Mouse (Mus musculus) limb, embryonic 13.5 days (tissue): ENCODE results near the gene Hoga1. TPM values are rescaled to one million over a fixed set of nuclear protein-coding genes. Genes with fewer than 3 reads are reported as not detected.
"Not testable (repeated sequence)": the region's sequence is repeated elsewhere in the genome, so short reads cannot be mapped to it uniquely, and the experiment has no call there.

Experiments used
- ATAC-seq: fragments of 200-750 bp; cut with Nextera tagmentation; 2 replicates; pipeline ENCODE4 v1.8.0; 2017; ENCODE audit warnings: low read depth, moderate number of reproducible peaks, moderate TSS enrichment; ENCODE audit not compliant: low FRiP score
- H3K27ac ChIP-seq: fragments of 300-500 bp; sonication (generic); 2 replicates; pipeline ENCODE4 v1.5.1; 2015; ENCODE audit warnings: inconsistent platforms, mild to moderate bottlenecking, moderate library complexity
- H3K27me3 ChIP-seq: fragments of 300-500 bp; sonication (generic); 2 replicates; pipeline ENCODE4 v1.6.1; 2015; ENCODE audit warnings: mild to moderate bottlenecking, inconsistent platforms
- H3K36me3 ChIP-seq: fragments of 300-500 bp; sonication (generic); 2 replicates; pipeline ENCODE4 v1.6.1; 2015; ENCODE audit warnings: inconsistent platforms, mild to moderate bottlenecking, moderate library complexity
- H3K4me1 ChIP-seq: fragments of 300-500 bp; sonication (generic); 2 replicates; pipeline ENCODE4 v1.6.1; 2015; ENCODE audit warnings: inconsistent platforms
- H3K4me2 ChIP-seq: fragments of 300-500 bp; sonication (generic); replicated peaks from 2 replicates; pipeline ENCODE4 v1.6.1; 2015; ENCODE audit warnings: inconsistent platforms, mild to moderate bottlenecking, moderate library complexity
- H3K4me3 ChIP-seq: fragments of 300-500 bp; sonication (generic); 2 replicates; pipeline ENCODE4 v1.5.1; 2015; ENCODE audit warnings: moderate library complexity, mild to moderate bottlenecking, inconsistent platforms
- H3K9ac ChIP-seq: fragments of 300-500 bp; sonication (generic); 2 replicates; pipeline ENCODE4 v1.6.1; 2015; ENCODE audit warnings: mild to moderate bottlenecking, inconsistent platforms
- H3K9me3 ChIP-seq: fragments of 300-500 bp; sonication (generic); 2 replicates; pipeline ENCODE4 v1.6.1; 2016; ENCODE audit warnings: inconsistent platforms
- WGBS: fragments of 180-500 bp; shearing (Covaris S2); methylation state at CpG from one replicate; pipeline ENCODE4 v1.1.7; 2015; 5-methylcytosine and 5-hydroxymethylcytosine counted together
- polyA plus RNA-seq: library from polyadenylated mRNA; unstranded; fragments of >200 nt; fragmentation: Nextera tagmentation; extraction: Ambion mirVana; gene quantifications from 2 replicates; pipeline ENCODE4 v1.2.1, GENCODE M21; 2015

Hoga1 gene
- polyA plus RNA-seq, 1 experiment from 2014 or later: 1.6 TPM

GRCm38 (mm10) chr19:42075992-42076391 is 30.6 kb downstream of the Hoga1 start:
- H3K4me2 ChIP-seq: no peak overlapping the region
- no peak overlapping the region for H3K27ac ChIP-seq
- H3K4me3 ChIP-seq: no peak overlapping the region
- no peak overlapping the region for H3K9ac ChIP-seq
- ATAC-seq: no peak
- H3K4me1 ChIP-seq: no peaks in the 10 kb centered on the region
- peaks cover 32% of the 10 kb centered on the region for H3K36me3 ChIP-seq
- H3K27me3 ChIP-seq: no peaks in the 10 kb centered on the region
- H3K9me3 ChIP-seq: no peaks in the 10 kb centered on the region
- WGBS: 92% methylated on average over 16 of the region's 16 CpGs

GRCm38 (mm10) chr19:42078566-42078965 is 33.2 kb downstream of the Hoga1 start:
- Histone ChIP-seq H3K4me1 (no peaks in the 10 kb centered on the region), H3K4me2 (no peak overlapping the region), H3K9ac (no peak overlapping the region), H3K27ac (no peak overlapping the region), H3K36me3 (peaks cover 32% of the 10 kb centered on the region), H3K9me3 (no peaks in the 10 kb centered on the region), H3K4me3 (no peak overlapping the region), H3K27me3 (no peaks in the 10 kb centered on the region)
- ATAC-seq: no peak
- 94% methylated on average over 8 of the region's 8 CpGs for WGBS

- ATAC-seq: no peak
- Histone ChIP-seq H3K4me1 (no peaks in the 10 kb centered on the region), H3K27ac (no peak overlapping the region), H3K9ac (no peak overlapping the region), H3K4me2 (no peak overlapping the region), H3K36me3 (peaks cover 32% of the 10 kb centered on the region), H3K4me3 (no peak overlapping the region), H3K27me3 (no peaks in the 10 kb centered on the region), H3K9me3 (no peaks in the 10 kb centered on the region)
- WGBS: 95% methylated on average over 12 of the region's 12 CpGs
Measured at GRCm38 (mm10) chr19:42079006-42079405, 33.6 kb downstream of the Hoga1 start.

GRCm38 (mm10) chr19:42079950-42080349 is 34.5 kb downstream of the Hoga1 start:
- Histone ChIP-seq H3K36me3 (peaks cover 32% of the 10 kb centered on the region), H3K9ac (no peak overlapping the region), H3K27ac (no peak overlapping the region), H3K4me1 (no peaks in the 10 kb centered on the region), H3K27me3 (no peaks in the 10 kb centered on the region), H3K4me2 (no peak overlapping the region), H3K4me3 (no peak overlapping the region), H3K9me3 (no peaks in the 10 kb centered on the region)
- WGBS: 83% methylated on average over 5 of the region's 5 CpGs
- no peak for ATAC-seq

GRCm38 (mm10) chr19:42080469-42080868 is 35.1 kb downstream of the Hoga1 start:
- peaks cover 26% of the 10 kb centered on the region for H3K36me3 ChIP-seq
- ATAC-seq: no peak
- H3K9ac ChIP-seq: no peak overlapping the region
- no peaks in the 10 kb centered on the region for H3K27me3 ChIP-seq
- H3K4me3 ChIP-seq: no peak overlapping the region
- H3K4me1 ChIP-seq: peaks cover 1% of the 10 kb centered on the region
- no peaks in the 10 kb centered on the region for H3K9me3 ChIP-seq
- 82% methylated on average over 11 of the region's 11 CpGs for WGBS
- no peak overlapping the region for H3K4me2 ChIP-seq
- H3K27ac ChIP-seq: no peak overlapping the region

- H3K36me3 ChIP-seq: peaks cover 15% of the 10 kb centered on the region
- not testable (repeated sequence) for H3K4me3 ChIP-seq, H3K9me3 ChIP-seq, H3K9ac ChIP-seq, H3K27ac ChIP-seq, H3K4me2 ChIP-seq, H3K4me1 ChIP-seq, H3K27me3 ChIP-seq, ATAC-seq
- 94% methylated on average over 5 of the region's 5 CpGs for WGBS
Measured at GRCm38 (mm10) chr19:42081613-42082012, 36.2 kb downstream of the Hoga1 start.

GRCm38 (mm10) chr19:42085690-42086089 is 40.3 kb downstream of the Hoga1 start:
- no peaks in the 10 kb centered on the region for H3K27me3 ChIP-seq
- H3K4me2 ChIP-seq: peak overlapping the region; percentile 84
- peak overlapping the region; percentile 77 for H3K4me3 ChIP-seq
- no peaks in the 10 kb centered on the region for H3K9me3 ChIP-seq
- no peaks in the 10 kb centered on the region for H3K36me3 ChIP-seq
- peaks cover 13% of the 10 kb centered on the region for H3K4me1 ChIP-seq
- no peak for ATAC-seq
- H3K9ac ChIP-seq: peak overlapping the region; percentile 77
- H3K27ac ChIP-seq: no peak overlapping the region
- WGBS: 7% methylated on average over 10 of the region's 10 CpGs

GRCm38 (mm10) chr19:42086166-42086565 is 40.8 kb downstream of the Hoga1 start, which contains the start of gene Morn4:
Gene Morn4, minus strand, starts transcription at chr19:42086357.
- Histone ChIP-seq H3K9me3 (no peaks in the 10 kb centered on the region), H3K36me3 (no peaks in the 10 kb centered on the region), H3K4me2 (peak within 1 kb of the TSS; percentile 84), H3K4me1 (peaks cover 17% of the 10 kb centered on the region), H3K27me3 (no peaks in the 10 kb centered on the region), H3K4me3 (peak within 1 kb of the TSS; percentile 77), H3K9ac (peak within 1 kb of the TSS; percentile 77), H3K27ac (no peak within 1 kb of the TSS)
- ATAC-seq: peak; percentile 79
- 0% methylated on average over 21 of the region's 21 CpGs for WGBS

GRCm38 (mm10) chr19:42089103-42089747 is 43.8 kb downstream of the Hoga1 start:
- H3K4me3 ChIP-seq: peak overlapping the region; percentile 91
- H3K9me3 ChIP-seq: no peaks in the 10 kb centered on the region
- peak overlapping the region; percentile 86 for H3K4me2 ChIP-seq
- H3K4me1 ChIP-seq: peaks cover 26% of the 10 kb centered on the region
- peaks cover 9% of the 10 kb centered on the region; the same call in 1 of the 2 replicates for H3K36me3 ChIP-seq
- peak overlapping the region; percentile 78; the same call in 1 of the 2 replicates for H3K27ac ChIP-seq
- 0 out of 2 replicates have a peak overlapping the region, but pooled peaks have one; percentile 52 for H3K9ac ChIP-seq
- ATAC-seq: no peak
- WGBS: 25% methylated on average over 14 of the region's 14 CpGs
- no peaks in the 10 kb centered on the region for H3K27me3 ChIP-seq

- Histone ChIP-seq H3K9me3 (no peaks in the 10 kb centered on the region), H3K4me3 (peak within 1 kb of the TSS; percentile 91), H3K27me3 (no peaks in the 10 kb centered on the region), H3K4me1 (peaks cover 29% of the 10 kb centered on the region), H3K9ac (peak within 1 kb of the TSS; percentile 91), H3K36me3 (peaks cover 15% of the 10 kb centered on the region), H3K4me2 (peak within 1 kb of the TSS; percentile 86), H3K27ac (peak within 1 kb of the TSS; percentile 86)
- under 1% methylated on average over 55 of the region's 55 CpGs for WGBS
- peak; percentile 98 for ATAC-seq
Measured at GRCm38 (mm10) chr19:42089748-42090595, 44.6 kb downstream of the Hoga1 start, which contains the start of gene Pi4k2a. Gene Pi4k2a, plus strand, starts transcription at chr19:42090470.

GRCm38 (mm10) chr19:42090637-42091141 is 45.3 kb downstream of the Hoga1 start:
- peak; percentile 78 for ATAC-seq
- peak overlapping the region; percentile 91 for H3K9ac ChIP-seq
- H3K4me1 ChIP-seq: peaks cover 25% of the 10 kb centered on the region
- WGBS: under 1% methylated on average over 52 of the region's 52 CpGs
- peaks cover 18% of the 10 kb centered on the region for H3K36me3 ChIP-seq
- H3K4me3 ChIP-seq: peak overlapping the region; percentile 91
- H3K27ac ChIP-seq: peak overlapping the region; percentile 86
- H3K4me2 ChIP-seq: peak overlapping the region; percentile 86
- no peaks in the 10 kb centered on the region for H3K27me3 ChIP-seq
- H3K9me3 ChIP-seq: no peaks in the 10 kb centered on the region

GRCm38 (mm10) chr19:42099406-42099805 is 54.0 kb downstream of the Hoga1 start:
- Histone ChIP-seq H3K27me3 (no peaks in the 10 kb centered on the region), H3K27ac (no peak overlapping the region), H3K9ac (no peak overlapping the region), H3K4me2 (no peak overlapping the region), H3K36me3 (peaks cover 46% of the 10 kb centered on the region), H3K4me1 (0 out of 2 replicates have a peak, but pooled peaks cover 1% of the 10 kb centered on the region), H3K4me3 (no peak overlapping the region), H3K9me3 (no peaks in the 10 kb centered on the region)
- no peak for ATAC-seq
- WGBS: 79% methylated on average over 3 of the region's 3 CpGs
